Mouse (Mus musculus) testis, adult 2 months (tissue): Measurements from ENCODE around the gene Heyl. TPM values are rescaled to one million over a fixed set of nuclear protein-coding genes. Genes with fewer than 3 reads are reported as not detected.
A peak's percentile ranks its signal among the peaks of the same experiment; 100 is the strongest.
"Not testable (repeated sequence)": the region's sequence is repeated elsewhere in the genome, so short reads cannot be mapped to it uniquely, and the experiment has no call there.

Source experiments
- H3K27ac ChIP-seq: fragments of 200-500 bp; 2 replicates; pipeline ENCODE4 v1.5.1; 2012; ENCODE audit warnings: low read depth, low read length; ENCODE audit not compliant: control insufficient read depth, insufficient read depth
- H3K27me3 ChIP-seq: fragments of 200-500 bp; 2 replicates; pipeline ENCODE4 v1.6.1; 2012; ENCODE audit warnings: mild to moderate bottlenecking, low read length, moderate library complexity; ENCODE audit not compliant: control insufficient read depth, insufficient read depth
- H3K36me3 ChIP-seq: fragments of 200-500 bp; 2 replicates; pipeline ENCODE4 v1.6.1; 2012; ENCODE audit warnings: mild to moderate bottlenecking, low read length; ENCODE audit not compliant: control insufficient read depth, insufficient read depth
- H3K4me1 ChIP-seq: fragments of 200-500 bp; 2 replicates; pipeline ENCODE4 v1.6.1; 2012; ENCODE audit warnings: low read length; ENCODE audit not compliant: control insufficient read depth, insufficient read depth
- H3K4me3 ChIP-seq: fragments of 200-500 bp; 2 replicates; pipeline ENCODE4 v1.5.1; 2012; ENCODE audit warnings: low read depth, mild to moderate bottlenecking, low read length, moderate library complexity, mixed read lengths; ENCODE audit not compliant: control insufficient read depth
- CTCF ChIP-seq: fragments of 200-500 bp; IDR thresholded peaks from 2 replicates; pipeline ENCODE4 v1.5.1; 2012; ENCODE audit warnings: low read depth, mild to moderate bottlenecking, inconsistent platforms, low read length, moderate library complexity; ENCODE audit not compliant: control insufficient read depth, insufficient read depth, insufficient replicate concordance
- POLR2A ChIP-seq: fragments of 200-500 bp; IDR thresholded peaks from 2 replicates; pipeline ENCODE4 v1.6.1; 2012; ENCODE audit warnings: low read depth, mild to moderate bottlenecking, inconsistent platforms, low read length, moderate library complexity; ENCODE audit not compliant: control insufficient read depth
- polyA plus RNA-seq: library from polyadenylated mRNA; depleted of rRNA; stranded (reverse); fragments of >200 nt; gene quantifications from 2 replicates; pipeline ENCODE4 v1.2.3, GENCODE M21; 2012

Gene Heyl
- polyA plus RNA-seq, 1 experiment, result 0.88 TPM

DNA sequence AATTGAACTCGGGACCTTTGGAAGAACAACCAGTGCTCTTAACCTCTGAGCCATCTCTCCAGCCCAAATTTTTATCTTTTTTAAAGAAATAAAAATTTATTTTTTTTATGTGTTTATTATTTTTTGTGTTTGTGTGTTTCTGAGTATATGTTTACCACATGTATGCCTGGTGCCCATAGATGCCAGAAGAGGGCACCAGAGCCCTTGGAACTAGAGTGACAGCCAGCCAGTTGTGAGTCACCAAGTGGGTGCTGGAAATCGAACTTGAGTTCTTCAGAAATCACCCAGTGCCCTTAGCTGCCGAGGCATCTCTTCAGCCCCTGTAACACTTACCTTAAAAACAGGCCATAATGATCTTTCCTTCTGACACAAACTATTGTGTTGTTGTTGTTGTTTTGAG lies 37.7 kb downstream of the Heyl start:
- Histone ChIP-seq H3K27ac (no peak overlapping the region), H3K4me3 (no peak overlapping the region), H3K36me3 (no peaks in the 10 kb centered on the region), H3K4me1 (no peaks in the 10 kb centered on the region), H3K27me3 (no peaks in the 10 kb centered on the region)
- TF ChIP-seq CTCF (no peak), POLR2A (no peak)

DNA sequence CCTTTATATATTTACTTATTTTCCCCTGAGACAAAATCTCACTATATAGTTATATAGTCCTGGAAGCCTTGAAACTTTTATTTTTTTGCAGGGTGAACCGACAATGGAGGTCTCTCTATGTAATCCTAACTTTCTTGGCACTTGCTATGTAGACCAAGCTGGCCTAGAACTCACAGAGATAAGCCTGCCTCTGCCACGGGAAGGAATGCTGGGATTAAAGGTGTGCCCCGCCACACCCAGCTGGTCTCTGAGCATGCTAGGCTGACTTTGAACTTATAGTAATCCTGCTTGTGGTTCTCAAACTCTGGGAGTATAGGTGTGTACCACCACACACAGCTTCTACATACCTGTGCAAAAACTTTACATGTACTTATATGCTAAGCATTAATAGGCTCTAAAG lies 46.8 kb downstream of the Heyl start:
- Histone ChIP-seq H3K36me3 (no peaks in the 10 kb centered on the region), H3K4me3 (no peak overlapping the region), H3K4me1 (peaks cover 3% of the 10 kb centered on the region; the same call in 1 of the 2 replicates), H3K27me3 (no peaks in the 10 kb centered on the region), H3K27ac (no peak overlapping the region)
- TF ChIP-seq CTCF, result no peak
- no peak for TF ChIP-seq POLR2A

DNA sequence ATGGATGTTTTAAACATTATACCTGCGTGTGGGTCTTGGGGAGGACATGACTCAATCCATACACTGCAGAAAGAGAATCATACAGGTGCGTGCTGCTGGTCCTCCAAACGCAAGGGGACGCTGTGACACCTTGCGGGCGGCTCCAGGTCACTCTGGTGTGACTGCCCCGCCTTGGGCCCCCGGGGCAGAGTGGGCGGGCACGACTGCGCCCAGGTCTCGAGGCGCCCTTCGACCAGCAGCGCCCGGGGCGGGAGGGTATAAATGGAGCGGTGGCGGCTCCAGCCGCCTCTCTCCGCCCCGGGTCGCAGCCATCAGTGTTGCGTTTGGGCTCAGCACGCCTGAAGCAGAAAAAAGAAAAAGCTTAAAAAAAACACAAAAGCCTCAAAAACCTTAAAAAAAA lies 49.1 kb downstream of the Heyl start:
- no peak overlapping the region for H3K27ac ChIP-seq
- no peaks in the 10 kb centered on the region for H3K36me3 ChIP-seq
- peak overlapping the region; percentile 69 for H3K4me3 ChIP-seq
- peaks cover 3% of the 10 kb centered on the region; the same call in 1 of the 2 replicates for H3K4me1 ChIP-seq
- H3K27me3 ChIP-seq, result no peaks in the 10 kb centered on the region
- TF ChIP-seq CTCF (peak; percentile 82), POLR2A (peak; percentile 64)

DNA sequence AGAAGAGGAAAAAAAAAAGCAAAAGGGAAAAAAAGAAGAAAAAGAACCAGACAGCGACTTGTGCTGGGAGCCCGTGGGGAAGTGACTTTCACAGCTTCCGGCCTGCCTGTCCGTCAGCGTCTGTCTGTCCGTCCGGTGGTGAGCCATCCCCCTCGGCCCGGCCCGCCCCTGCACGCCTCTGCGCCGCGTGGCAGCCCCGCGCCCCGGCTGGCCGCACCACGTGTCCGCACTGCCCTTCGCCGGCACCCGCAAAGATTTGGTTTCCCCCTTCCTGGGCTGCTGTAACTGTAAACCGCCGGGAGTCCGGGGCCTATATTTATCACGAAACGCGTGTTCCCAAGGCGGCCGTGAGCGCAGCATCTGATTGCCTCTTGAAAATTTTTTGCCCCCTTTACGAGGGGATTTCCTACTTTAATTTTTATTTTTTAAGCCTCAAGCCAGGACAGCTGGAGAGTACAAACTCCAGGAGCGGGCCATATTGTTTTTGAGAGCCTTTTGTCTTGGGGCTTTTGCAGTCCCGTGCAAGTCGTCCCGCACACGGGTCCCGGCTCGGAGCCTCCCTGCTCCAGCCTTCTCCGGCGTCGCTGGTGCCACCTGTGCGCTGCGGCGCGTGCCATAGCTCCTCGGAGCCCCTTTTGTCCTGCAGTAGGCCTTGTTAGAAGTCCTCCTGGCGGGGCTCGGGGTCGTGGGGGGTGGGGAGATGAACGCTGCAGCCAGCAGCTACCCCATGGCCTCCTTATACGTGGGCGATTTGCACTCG lies 49.7 kb downstream of the Heyl start:
- not testable (repeated sequence) for H3K4me1 ChIP-seq, H3K36me3 ChIP-seq, H3K27ac ChIP-seq, H3K27me3 ChIP-seq
- H3K4me3 ChIP-seq, result peak overlapping the region; percentile 62

GRCm38 (mm10) chr4:123283675-123284064 lies 50.3 kb downstream of the Heyl start:
- not testable (repeated sequence) for H3K27ac ChIP-seq, H3K36me3 ChIP-seq, H3K27me3 ChIP-seq, H3K4me1 ChIP-seq
- H3K4me3 ChIP-seq, result peak overlapping the region; percentile 34

- TF ChIP-seq CTCF (no peak), POLR2A (no peak)
Observed at GRCm38 (mm10) chr4:123284731-123285624, 51.6 kb downstream of the Heyl start.

DNA sequence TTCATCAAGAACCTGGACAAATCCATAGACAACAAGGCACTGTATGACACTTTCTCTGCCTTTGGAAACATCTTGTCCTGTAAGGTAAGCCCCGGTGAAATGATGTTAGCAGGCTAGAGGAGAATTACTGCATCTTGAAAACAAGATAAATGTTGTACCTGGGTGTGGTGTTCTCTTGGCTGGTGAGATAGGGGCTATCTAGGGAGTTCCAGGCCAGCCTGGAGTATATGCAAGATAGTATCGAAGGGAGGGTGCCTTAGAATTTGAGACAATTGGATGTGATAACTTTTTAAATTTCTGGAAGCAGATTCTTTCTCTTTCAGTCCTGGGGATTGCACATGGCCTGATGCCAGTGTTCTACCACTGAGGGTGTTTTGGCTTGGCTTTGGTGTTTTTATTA lies 53.4 kb downstream of the Heyl start:
- H3K36me3 ChIP-seq, result no peaks in the 10 kb centered on the region
- H3K4me3 ChIP-seq, result no peak overlapping the region
- no peak overlapping the region for H3K27ac ChIP-seq
- H3K27me3 ChIP-seq, result no peaks in the 10 kb centered on the region
- TF ChIP-seq POLR2A (no peak), CTCF (no peak)
- peaks cover 3% of the 10 kb centered on the region; the same call in 1 of the 2 replicates for H3K4me1 ChIP-seq

More at GRCm38 (mm10) chr4:123284731-123285624, 51.6 kb downstream of the Heyl start:
- no peaks in the 10 kb centered on the region for H3K36me3 ChIP-seq
- H3K4me3 ChIP-seq, result no peak overlapping the region
- H3K27ac ChIP-seq, result no peak overlapping the region
- H3K4me1 ChIP-seq, result peaks cover 3% of the 10 kb centered on the region; the same call in 1 of the 2 replicates
- H3K27me3 ChIP-seq, result no peaks in the 10 kb centered on the region
